Mouse (Mus musculus) left cerebral cortex, adult 2 months (tissue): Measurements from ENCODE around the gene 2210016L21Rik. TPM values are rescaled to one million over a fixed set of nuclear protein-coding genes. Genes with fewer than 3 reads are reported as not detected.

Source experiments
- DNase-seq, 2 experiments: peaks; one replicate each; pipeline ENCODE4 v3.0.0; 2021 to 2022; ENCODE audit warnings: low spot score in 2 of 2, mixed read lengths in 1 of 2; ENCODE audit errors: extremely low spot score in 1 of 2
- H3K27ac ChIP-seq: fragments of 200-600 bp; 2 replicates; pipeline ENCODE4 v1.8.1; 2022
- H3K4me3 ChIP-seq: fragments of 200-600 bp; 2 replicates; pipeline ENCODE4 v1.8.1; 2022
- CTCF ChIP-seq: fragments of 200-600 bp; IDR thresholded peaks from 2 replicates; pipeline ENCODE4 v1.8.1; 2022; ENCODE audit warnings: antibody characterized with exemption, mild to moderate bottlenecking, moderate library complexity
- intact Hi-C: fragments of 180-260 bp; cut with DNase I; formaldehyde crosslinking; loops from one replicate; pipeline ENCODE4 v1.15.1; 2025
- total RNA-seq, 2 experiments: library from RNA; stranded (reverse); gene quantifications; 2 replicates each; pipeline ENCODE4 v1.2.3; 2021

Gene 2210016L21Rik
- total RNA-seq, 2 experiments from 2014 or later: 214 to 229 TPM

DNA sequence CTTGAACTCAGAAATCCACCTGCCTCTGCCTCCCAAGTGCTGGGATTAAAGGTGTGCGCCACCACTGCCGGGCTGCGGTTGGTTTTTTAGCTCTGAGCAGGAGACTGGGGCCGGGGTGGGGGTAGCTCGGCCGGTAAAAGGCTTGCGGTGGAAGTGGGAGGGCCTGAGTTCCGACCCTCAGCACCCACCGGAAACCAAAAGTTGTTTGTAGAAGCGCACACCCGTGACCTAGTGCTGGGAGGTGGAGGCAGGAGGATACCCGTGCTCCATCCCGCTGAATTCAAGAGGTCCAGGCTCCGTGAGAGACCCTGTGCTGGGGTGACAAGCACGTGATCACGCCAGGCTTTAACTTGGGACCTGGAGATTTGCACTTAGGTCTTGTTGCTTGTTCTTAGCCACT lies 54.5 kb downstream of the 2210016L21Rik start:
- DNase-seq: no peak
- Histone ChIP-seq H3K4me3 (no peak overlapping the region), H3K27ac (no peak overlapping the region)
- no peak for TF ChIP-seq CTCF
- intact Hi-C loops: no loop called here

DNA sequence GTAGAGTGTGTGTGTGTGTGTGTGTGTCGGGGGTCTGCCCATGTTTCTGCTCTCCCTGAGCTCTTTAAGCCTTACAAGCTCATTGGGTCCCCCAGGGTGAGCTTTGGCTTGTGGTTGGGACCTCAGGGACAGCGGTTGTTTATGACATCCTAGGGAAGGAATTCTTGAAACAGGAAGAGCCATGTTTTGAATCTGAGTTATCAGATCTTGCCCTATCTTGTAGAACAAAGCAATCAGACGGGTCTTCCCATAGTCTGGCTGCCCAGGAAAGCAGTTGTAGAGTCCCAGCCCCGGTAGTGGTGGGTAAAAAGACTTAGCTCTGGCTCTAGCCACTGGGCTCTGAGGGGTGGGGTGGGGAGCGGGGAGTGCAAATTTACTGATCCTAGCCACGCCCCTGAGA lies 55.4 kb downstream of the 2210016L21Rik start:
- TF ChIP-seq CTCF: no peak
- DNase-seq: no peak
- H3K27ac ChIP-seq: no peak overlapping the region
- intact Hi-C loops: no loop called here
- H3K4me3 ChIP-seq: no peak overlapping the region

Other genes starting within 250 kb of the 2210016L21Rik start
- 10 to 100 TPM; 13.9 to 15.6 TPM for gene Tchp, start 234.4 kb upstream of the 2210016L21Rik start, total RNA-seq
- gene Ankrd13a, start 167.5 kb upstream of the 2210016L21Rik start, total RNA-seq: 10 to 100 TPM; 31.0 to 38.8 TPM
- gene Git2, start 166.6 kb upstream of the 2210016L21Rik start, total RNA-seq: 10 to 100 TPM; 42.7 to 43.7 TPM
- 100 to 1,000 TPM; 144 to 161 TPM for gene 1500011B03Rik, start 118.7 kb upstream of the 2210016L21Rik start, total RNA-seq
- not detected for gene 4930519G04Rik, start 88.5 kb upstream of the 2210016L21Rik start, total RNA-seq
- 1 to 10 TPM; 1.0 to 1.5 TPM for gene Gm9936, start 83.5 kb upstream of the 2210016L21Rik start, total RNA-seq
- gene Oasl2, start 45.2 kb upstream of the 2210016L21Rik start, total RNA-seq: 1 to 10 TPM; 1.6 to 1.7 TPM
- under 1 TPM in 1 of 2 experiments, not detected in 1; 0.81 TPM for gene Oasl1, start 18.9 kb upstream of the 2210016L21Rik start, total RNA-seq
- gene Hnf1a, start 28.9 kb downstream of the 2210016L21Rik start, total RNA-seq: not detected
- 10 to 100 TPM; 85.2 to 87.0 TPM for gene Sppl3, start 69.0 kb downstream of the 2210016L21Rik start, total RNA-seq
- gene Gm10401, start 156.1 kb downstream of the 2210016L21Rik start, total RNA-seq: not detected
- gene Acads, start 177.2 kb downstream of the 2210016L21Rik start, total RNA-seq: 1 to 10 TPM; 6.5 to 7.2 TPM
- gene Unc119b, start 192.8 kb downstream of the 2210016L21Rik start, total RNA-seq: 10 to 100 TPM; 25.2 to 31.0 TPM
- gene Mlec, start 216.0 kb downstream of the 2210016L21Rik start, total RNA-seq: 10 to 100 TPM; 87.8 to 89.8 TPM